Mouse (Mus musculus) lung, postnatal 0 days (tissue): ENCODE results near the gene Slc31a1.

Experiments used
- CTCF ChIP-seq: IDR thresholded peaks from 2 replicates; pipeline ENCODE4 v1.5.1; 2016; ENCODE audit warnings: antibody characterized with exemption, mild to moderate bottlenecking
- EP300 ChIP-seq: IDR thresholded peaks from 2 replicates; pipeline ENCODE4 v1.6.1; 2016; ENCODE audit warnings: antibody characterized with exemption, mild to moderate bottlenecking, control low read depth

DNA sequence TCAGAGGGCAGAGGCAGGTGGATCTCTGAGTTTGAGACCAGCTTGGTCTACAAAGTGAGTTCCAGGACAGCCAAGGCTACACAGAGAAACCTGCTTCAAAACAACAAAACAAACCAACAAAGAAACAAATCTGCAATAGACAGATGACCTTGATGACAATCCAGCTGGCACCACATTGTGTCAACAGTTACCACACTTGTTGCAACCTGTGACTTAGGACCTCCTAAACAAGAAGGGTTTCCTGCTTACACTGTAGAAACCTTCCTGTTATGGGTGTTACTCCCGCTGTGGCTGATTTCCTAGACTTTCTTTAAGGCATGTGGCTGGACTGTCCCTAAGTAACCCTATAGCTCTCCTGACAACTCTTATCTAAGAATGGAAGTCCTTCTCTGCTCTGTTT lies 35.3 kb downstream of the Slc31a1 start:
- TF ChIP-seq CTCF (no peak), EP300 (no peak)
